Mouse (Mus musculus) spleen, postnatal 14 days (tissue): ENCODE data around the gene Zbtb16.

Source experiments
- DNase-seq, 2 experiments: peaks; one replicate each; pipeline ENCODE4 v3.0.0; 2021 to 2022; ENCODE audit warnings: low spot score in 2 of 2

The Zbtb16 gene

GRCm38 (mm10) chr9:48675151-48675790 is 160.8 kb downstream of the Zbtb16 start:
- DNase-seq: no peak

GRCm38 (mm10) chr9:48674359-48675015 is 161.5 kb downstream of the Zbtb16 start:
- DNase-seq: no peak

GRCm38 (mm10) chr9:48673804-48674203 is 162.2 kb downstream of the Zbtb16 start:
- no peak for DNase-seq

- DNase-seq: no peak
Observed at GRCm38 (mm10) chr9:48673213-48673612, 162.8 kb downstream of the Zbtb16 start.

- no peak for DNase-seq
Observed at GRCm38 (mm10) chr9:48671841-48672240, 164.2 kb downstream of the Zbtb16 start.

- DNase-seq: no peak
Observed at GRCm38 (mm10) chr9:48670156-48670555, 165.9 kb downstream of the Zbtb16 start.

- no peak for DNase-seq
Observed at GRCm38 (mm10) chr9:48669672-48670071, 166.3 kb downstream of the Zbtb16 start.

- DNase-seq: no peak
Observed at GRCm38 (mm10) chr9:48666702-48667101, 169.3 kb downstream of the Zbtb16 start.

- DNase-seq: no peak
Observed at GRCm38 (mm10) chr9:48663052-48663433, 173.0 kb downstream of the Zbtb16 start.

GRCm38 (mm10) chr9:48662361-48663051 is 173.5 kb downstream of the Zbtb16 start:
- no peak for DNase-seq

GRCm38 (mm10) chr9:48661225-48662023 is 174.6 kb downstream of the Zbtb16 start:
- no peak for DNase-seq

GRCm38 (mm10) chr9:48655525-48656169 is 180.4 kb downstream of the Zbtb16 start:
- no peak for DNase-seq

- DNase-seq: no peak
Observed at GRCm38 (mm10) chr9:48654730-48655129, 181.3 kb downstream of the Zbtb16 start.

- DNase-seq: no peak
Observed at GRCm38 (mm10) chr9:48653399-48654070, 182.5 kb downstream of the Zbtb16 start.

- no peak for DNase-seq
Observed at GRCm38 (mm10) chr9:48652026-48652425, 184.0 kb downstream of the Zbtb16 start.

- no peak for DNase-seq
Observed at GRCm38 (mm10) chr9:48650846-48651245, 185.2 kb downstream of the Zbtb16 start.

- peak in 1 of 2 experiments; percentile 2 for DNase-seq
Observed at GRCm38 (mm10) chr9:48649851-48650685, 186.0 kb downstream of the Zbtb16 start.

GRCm38 (mm10) chr9:48649098-48649766 is 186.8 kb downstream of the Zbtb16 start:
- peak in 1 of 2 experiments; percentile 6 for DNase-seq

GRCm38 (mm10) chr9:48648285-48649097 is 187.5 kb downstream of the Zbtb16 start:
- DNase-seq: peak in 1 of 2 experiments; percentile 3
